Mouse (Mus musculus) ovary, adult 18-20 months (tissue): ENCODE data around the gene Wbp1l.

Source experiments
- DNase-seq: peaks from one replicate; pipeline ENCODE4 v3.0.0; 2022; ENCODE audit warnings: low spot score, mixed read lengths

Gene Wbp1l

DNA sequence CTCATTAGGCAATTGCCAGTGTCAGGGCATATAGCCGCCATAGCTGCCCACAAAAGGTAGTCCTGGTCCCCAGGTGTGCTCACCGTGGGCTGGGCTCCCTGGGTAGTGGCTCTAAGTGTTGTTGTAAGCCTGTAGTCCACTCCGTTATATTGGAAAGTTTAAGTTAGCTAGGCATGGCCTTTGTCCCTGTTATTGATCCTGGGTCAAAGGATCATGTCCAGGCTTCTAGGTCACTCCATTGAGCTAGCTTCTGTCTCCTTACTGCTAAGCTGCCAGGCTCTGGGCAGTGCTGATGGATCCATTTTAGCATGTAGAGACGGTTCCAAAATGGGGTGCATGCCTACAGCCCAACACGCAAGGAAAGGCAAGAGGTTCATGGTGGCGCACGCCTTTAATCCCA lies 59.5 kb downstream of the Wbp1l start:
- no peak for DNase-seq

DNA sequence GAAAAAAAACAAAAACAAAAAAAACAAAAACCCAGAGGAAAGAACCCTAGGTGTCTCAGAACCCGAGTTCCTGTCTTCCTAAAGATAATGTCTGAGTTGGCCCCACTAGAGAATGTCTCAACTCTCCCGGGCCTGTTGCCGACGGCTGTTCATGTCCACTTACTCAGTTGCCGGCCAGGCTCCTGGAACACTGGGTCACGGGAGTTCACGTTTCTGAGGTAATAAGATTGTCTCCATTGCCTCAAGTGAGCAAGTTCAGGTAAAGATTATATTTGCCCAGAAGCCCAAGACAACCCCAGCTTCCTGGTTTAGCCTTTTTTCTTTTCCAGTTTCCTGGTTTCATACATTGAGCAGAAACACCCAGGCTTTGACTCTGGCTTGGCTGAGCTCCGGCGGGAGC lies 60.0 kb downstream of the Wbp1l start:
- no peak for DNase-seq

DNA sequence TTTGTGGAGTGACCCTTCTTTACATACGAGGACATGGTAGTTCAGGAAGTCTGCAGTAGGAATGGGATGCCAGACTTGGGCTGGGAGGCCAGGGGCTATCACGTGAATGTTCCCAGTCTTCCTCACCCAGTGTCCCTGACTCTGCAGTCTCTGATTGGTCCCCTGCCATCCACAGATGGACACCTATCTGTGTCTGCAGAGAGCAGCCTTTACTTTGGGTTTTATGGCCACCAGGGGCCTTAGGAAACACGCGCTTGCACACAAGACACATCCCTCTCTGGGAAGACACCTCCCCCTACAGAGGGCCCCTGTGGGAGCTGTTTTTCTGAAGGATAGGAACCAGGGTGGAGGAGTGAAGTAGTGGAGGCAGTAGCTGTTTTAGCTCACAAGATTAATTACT lies 62.6 kb downstream of the Wbp1l start:
- DNase-seq: no peak

- DNase-seq: no peak
Observed at GRCm38 (mm10) chr19:46662214-46662613, 63.3 kb downstream of the Wbp1l start.

GRCm38 (mm10) chr19:46662784-46663183 lies 63.9 kb downstream of the Wbp1l start:
- no peak for DNase-seq

DNA sequence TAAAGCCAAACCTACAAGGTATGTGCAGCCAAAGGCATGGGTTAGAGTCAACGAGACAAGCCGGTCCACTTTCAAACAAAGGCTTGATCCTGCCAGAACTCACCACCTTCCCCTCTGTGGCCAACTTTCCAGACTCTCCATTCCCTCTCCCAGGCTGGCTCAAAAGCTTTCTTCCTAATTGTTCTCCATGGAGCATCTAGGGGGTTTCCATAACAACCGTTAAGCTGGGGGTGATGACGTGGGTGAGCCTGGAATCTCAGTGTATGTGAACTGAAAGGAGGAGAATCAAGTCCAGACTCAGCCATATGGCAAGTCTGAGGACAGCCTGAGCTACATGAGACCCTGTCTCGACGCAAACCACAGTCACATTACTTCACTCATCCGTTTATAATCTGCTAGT lies 66.6 kb downstream of the Wbp1l start:
- DNase-seq: no peak

GRCm38 (mm10) chr19:46667300-46667699 lies 68.4 kb downstream of the Wbp1l start:
- no peak for DNase-seq

GRCm38 (mm10) chr19:46668263-46668662 lies 69.4 kb downstream of the Wbp1l start:
- DNase-seq: no peak

DNA sequence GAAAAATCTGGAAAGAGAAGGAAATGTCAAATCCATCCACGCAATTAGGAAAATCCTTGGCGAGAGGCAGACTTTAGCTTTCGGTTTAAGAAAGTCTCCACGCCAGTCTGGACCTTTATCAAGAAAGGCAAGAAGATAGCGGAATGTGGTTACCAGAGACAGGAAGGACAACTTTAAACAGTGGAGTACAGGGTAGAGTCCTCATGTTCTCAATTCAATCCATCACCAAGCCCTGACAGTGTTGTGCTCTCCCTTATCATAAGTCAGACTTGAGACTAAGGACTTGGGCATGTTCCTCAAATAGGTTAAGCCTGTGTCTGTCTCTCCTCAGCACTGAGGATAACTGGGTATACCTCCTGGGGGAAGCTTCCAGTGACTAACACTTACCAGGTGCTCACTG lies 70.9 kb downstream of the Wbp1l start:
- DNase-seq: no peak

DNA sequence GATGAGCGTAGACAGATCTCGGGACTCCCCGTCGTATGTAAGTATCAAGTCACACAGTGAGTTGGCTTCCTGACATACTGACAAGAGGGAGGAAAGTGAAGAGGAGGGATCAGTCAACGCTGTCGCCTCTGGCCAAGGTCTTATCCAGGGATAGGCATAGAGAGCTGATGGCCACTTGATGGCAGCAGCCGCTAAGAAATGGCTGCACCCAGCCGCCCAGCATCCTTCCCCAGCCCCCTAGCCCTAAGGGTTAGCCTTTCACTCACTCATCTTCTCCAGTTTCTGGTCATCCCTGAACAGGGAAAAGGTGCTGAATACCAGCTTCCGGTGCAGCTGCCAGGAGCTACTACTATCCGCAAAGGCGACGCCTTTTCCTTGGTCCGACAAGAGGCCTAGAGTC lies 71.8 kb downstream of the Wbp1l start:
- no peak for DNase-seq

GRCm38 (mm10) chr19:46672766-46673418 lies 74.0 kb downstream of the Wbp1l start, which contains the start of gene Cyp17a1:
Gene Cyp17a1 (minus strand): TSS chr19:46673172.
- DNase-seq: peak; percentile 72

- DNase-seq: no peak
Observed at GRCm38 (mm10) chr19:46675641-46676040, 76.8 kb downstream of the Wbp1l start.

DNA sequence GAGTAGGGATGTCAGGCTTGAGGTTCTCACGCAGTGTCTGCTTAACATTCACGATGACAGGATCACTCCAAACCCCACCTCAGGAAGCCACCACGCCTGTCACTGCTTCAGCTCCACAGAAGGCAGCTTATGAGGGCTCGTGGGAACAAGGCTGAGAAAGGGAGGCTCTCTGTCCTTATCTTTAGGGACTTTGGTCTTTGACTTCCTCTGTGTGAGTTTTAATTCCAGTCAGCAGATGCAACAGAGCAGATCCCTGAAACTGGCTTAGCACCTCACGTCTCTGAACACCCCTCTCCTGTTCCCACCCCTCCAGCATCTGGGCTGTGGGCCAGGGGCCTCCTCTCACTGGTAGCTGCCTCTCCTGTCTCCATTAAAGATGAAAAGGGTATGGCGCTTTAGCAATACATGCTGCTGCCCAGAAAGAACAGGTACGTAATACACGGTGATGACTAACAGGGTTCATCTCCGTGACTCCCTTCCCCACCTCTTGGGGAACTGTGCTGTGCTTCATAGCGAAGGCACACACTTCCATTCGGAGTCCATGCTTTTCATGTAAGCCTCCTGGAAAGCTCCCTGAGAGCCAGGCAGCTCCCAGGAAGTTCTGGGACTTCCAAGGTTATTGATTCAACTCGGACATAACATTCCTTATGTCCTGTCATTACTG lies 81.0 kb downstream of the Wbp1l start:
- no peak for DNase-seq

- DNase-seq: peak; percentile 75
Observed at GRCm38 (mm10) chr19:46689460-46690372, 90.8 kb downstream of the Wbp1l start, which contains the start of gene Borcs7. Gene Borcs7 (plus strand): TSS chr19:46689906.

DNA sequence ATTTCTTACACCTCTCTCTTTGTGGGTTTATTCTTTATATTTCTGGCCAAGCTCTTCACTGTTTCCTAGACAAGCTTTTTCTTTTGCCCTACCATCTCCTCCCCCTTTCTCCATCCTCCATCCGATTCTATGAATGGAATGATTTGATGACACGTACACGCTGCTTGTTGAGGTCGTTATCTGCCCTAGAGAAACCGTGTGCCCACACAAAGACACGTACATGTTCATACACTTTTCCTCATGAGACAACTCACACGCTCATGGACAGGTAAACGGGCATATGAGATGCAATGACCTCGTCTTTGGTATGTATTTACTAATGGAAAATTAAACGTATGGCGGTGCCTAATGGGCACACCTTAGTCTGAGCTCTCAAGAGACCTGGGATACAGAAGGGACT lies 91.5 kb downstream of the Wbp1l start:
- DNase-seq: no peak

- no peak for DNase-seq
Observed at GRCm38 (mm10) chr19:46691078-46691477, 92.2 kb downstream of the Wbp1l start.

DNA sequence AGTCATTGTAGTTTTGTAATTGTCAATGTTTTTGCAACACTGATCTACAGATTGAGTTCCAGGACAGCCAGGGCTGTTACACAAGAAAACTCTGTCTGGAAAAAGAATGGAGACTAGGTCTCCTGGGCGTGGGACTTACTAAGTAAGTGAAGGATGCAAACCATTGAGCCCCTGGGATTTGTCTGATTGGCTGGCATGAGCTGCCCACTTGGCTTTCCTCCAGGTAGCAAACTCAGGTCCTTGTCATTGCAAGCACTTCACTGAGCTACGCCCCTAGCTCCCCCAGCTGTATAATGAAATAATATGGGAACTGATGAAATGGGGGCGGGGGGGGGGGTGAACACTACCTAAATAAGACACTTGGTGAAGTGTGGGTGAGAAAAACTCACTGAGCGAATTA lies 94.3 kb downstream of the Wbp1l start:
- no peak for DNase-seq

DNA sequence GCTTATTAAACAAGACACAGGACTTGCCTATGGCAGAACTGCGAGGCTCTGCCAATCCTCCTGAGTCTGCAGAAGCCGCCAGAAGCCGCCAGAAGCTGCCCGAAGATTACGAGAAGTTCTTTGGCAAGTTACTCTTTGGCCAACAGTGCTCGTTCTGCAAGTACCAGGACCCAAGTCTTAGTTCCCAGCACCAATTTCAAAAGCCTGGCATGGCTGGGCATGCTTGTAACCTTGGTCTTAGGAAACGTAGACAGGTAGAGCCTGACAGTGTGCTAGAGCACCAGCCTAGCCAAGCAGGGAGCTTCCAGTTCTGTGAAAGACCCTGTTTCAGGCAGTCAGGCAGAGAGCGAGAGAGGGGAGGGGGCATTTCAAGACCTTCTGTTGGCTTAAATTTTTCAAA lies 97.6 kb downstream of the Wbp1l start:
- no peak for DNase-seq

- DNase-seq: no peak
Observed at GRCm38 (mm10) chr19:46696943-46697342, 98.1 kb downstream of the Wbp1l start.

GRCm38 (mm10) chr19:46697840-46698517 lies 99.1 kb downstream of the Wbp1l start:
- DNase-seq: no peak

DNA sequence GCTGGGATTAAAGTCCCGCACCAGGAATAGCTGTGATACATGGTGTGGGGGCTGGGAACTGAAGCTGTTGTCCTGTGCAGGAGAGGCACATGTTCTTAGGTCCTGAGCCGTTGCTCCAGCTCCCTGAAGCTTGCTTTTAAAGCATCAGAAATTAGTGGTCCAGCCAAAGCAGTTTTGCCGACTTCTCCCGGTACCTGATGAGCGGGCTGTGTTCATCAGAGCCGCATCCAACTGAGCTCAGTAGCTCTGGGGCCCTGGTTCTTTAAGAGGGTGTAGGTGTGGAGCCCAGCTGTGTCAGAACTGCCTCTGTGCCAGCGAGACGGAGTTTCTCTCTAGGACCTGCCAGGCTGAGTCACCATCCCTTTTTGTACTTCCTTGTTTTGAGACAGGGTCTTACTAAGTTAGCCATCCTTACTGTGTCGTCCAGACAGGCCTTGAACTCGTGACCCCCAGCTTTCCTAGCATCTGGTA lies 100.2 kb downstream of the Wbp1l start:
- no peak for DNase-seq

- no peak for DNase-seq
Observed at GRCm38 (mm10) chr19:46701156-46701555, 102.3 kb downstream of the Wbp1l start.
